Mouse (Mus musculus) gonadal fat pad, adult 2 months (tissue): ENCODE data around the gene Xab2. TPM values are rescaled to one million over a fixed set of nuclear protein-coding genes. Genes with fewer than 3 reads are reported as not detected.
"Not testable (repeated sequence)": the region's sequence is repeated elsewhere in the genome, so short reads cannot be mapped to it uniquely, and the experiment has no call there.

Experiments used
- DNase-seq: peaks from one replicate; pipeline ENCODE4 v3.0.0-alpha.2; 2012; ENCODE audit warnings: low read depth
- polyA plus RNA-seq: library from polyadenylated mRNA; depleted of rRNA; stranded (reverse); fragments of >200 nt; gene quantifications from 2 replicates; pipeline ENCODE4 v1.2.3, GENCODE M21; 2012

The Xab2 gene
- polyA plus RNA-seq, 1 experiment = 65.8 TPM

DNA sequence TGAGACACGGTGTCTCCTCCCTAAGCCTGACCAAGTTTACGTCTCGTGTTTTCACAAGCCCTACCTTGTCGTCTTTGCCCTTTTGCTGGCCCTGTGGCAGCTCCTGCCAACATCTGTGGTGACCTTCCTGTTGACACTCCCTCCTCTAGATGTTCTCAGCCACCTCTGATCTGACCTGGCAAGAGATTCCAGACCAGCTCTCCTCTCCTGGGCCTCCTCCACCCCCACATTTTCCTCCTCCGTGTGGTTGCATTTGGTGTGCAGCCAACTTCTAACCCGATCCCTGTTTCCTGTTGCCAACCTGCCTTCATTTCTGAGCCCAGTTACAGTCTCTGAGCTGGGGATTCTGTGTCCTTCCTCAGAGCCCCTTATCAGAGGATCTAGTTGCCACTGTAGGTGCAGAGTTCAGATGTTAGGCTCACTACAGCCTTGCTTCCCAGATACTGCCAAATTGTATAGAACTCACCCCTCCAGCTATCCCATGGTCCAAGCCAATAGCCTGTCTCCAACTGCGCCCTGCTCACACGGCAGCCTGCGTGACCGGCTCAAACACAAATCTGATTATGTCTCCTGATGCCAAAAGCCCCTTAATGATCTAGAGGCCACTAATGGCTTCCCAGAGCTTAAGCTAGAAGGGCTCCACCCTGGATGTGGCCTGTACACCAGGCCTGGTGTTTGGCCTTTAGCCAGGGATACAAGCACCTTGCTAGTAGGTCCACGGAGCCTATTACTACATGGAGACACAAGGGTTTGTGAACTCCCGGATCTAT is 11.9 kb downstream of the Xab2 start:
- peak; percentile 84 for DNase-seq

DNA sequence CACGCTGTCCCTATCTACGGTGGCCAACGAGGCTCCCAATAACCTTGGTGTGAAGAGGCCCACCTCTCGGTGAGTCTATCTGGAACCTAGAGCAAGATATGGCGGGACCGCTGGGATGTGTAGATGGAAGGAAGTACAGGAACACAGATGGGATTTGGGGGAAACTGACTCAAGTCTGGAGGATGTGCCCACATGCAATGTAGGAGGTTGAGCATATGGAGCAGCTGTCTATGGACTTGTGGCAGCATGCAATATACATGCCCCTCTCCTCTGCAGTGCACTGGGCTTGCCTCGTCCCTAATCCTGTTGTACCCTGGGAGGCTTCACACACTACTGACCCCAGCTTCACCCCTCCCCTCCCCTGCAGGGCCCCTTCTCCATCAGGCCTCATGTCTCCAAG is 13.3 kb downstream of the Xab2 start:
- no peak for DNase-seq

DNA sequence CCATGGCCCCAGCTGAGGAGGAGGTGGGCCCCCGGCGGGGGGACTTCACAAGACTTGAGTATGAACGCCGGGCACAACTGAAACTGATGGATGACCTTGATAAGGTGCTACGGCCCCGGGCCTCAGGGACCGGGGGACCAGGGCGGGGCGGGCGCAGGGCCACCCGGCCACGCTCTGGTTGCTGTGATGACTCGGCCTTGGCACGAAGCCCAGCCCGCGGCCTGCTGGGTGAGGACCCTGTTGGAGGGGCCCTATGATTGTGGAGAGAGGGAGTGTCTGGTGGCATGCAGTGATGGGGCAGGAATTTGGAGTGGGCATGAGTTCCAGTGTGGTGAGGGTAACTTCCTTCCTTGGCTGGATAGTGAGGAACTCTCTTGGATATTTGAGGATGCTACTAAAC is 14.5 kb downstream of the Xab2 start:
- DNase-seq = no peak

DNA sequence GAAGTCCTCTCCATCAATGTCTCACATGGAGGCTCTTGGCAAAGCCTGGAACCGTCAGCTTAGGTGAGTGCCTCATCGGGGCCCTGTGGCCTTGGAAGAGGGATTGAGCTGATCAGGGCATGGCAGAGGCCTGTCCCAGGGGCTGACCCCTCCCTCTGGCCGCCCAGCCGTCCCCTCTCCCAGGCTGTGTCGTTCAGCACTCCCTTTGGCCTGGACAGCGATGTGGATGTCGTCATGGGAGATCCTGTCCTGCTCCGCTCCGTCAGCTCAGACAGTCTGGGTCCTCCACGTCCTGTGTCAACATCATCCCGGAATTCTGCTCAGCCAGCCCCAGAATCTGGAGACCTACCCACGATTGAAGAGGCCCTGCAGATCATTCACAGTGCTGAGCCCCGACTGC is 17.7 kb downstream of the Xab2 start:
- no peak for DNase-seq

DNA sequence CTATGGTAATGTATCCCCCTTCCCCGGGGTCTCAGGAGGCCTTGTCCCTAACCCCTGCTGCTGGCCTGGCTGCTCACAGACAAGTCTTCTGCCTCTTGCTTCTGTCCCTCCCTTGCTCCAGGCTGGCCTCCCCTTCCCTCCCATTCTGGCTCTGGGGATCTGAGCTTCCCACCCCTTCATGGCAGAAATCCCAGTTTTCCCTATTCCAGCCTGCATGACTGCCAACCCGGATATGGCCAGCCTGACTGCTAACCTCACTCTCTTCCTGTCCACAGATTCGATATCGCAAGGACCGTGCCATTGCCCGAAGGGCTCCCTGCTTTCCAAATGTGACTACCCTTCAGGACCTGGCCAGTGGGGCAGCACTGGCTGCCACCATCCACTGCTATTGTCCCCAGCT is 20.7 kb downstream of the Xab2 start:
- no peak for DNase-seq

DNA sequence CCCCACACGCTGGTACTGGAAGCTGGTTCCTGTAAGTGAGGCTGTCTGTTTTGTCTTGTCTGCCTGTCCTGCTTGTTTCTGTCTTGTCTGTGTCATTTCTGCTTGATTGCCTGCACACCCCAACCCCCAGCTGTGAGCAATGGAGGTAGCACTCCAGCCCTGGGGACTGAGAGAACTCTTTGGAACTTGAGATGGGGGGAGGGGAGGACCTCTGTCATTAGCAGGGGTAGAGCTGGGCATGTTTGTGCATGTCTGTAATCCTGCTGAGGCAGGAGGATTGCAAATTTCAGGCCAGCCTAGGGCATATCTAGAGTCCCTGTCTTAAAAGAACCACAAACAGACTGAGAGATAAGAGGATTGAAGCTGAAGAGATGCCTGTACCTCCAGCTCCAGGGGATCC is 21.9 kb downstream of the Xab2 start:
- no peak for DNase-seq

DNA sequence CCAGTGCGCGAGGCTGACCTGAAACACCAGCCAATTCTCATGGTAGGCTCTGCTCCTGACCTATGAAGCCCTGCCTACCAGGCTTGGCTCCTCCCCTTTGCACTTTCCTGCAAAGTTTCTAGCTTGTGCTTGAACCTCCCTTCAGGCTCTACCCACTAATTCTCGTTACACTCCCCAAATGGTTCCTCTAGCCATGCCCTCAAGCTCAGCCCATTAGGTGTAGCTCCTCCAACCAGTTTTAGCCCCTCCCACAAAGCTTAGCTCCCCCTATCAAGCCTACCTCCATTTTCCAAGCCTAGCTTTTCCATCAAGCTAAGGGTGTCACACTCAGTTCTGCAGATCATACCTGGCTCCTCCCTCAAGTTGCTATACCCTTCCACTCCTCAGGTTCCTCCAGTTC is 23.1 kb downstream of the Xab2 start:
- DNase-seq = no peak

DNA sequence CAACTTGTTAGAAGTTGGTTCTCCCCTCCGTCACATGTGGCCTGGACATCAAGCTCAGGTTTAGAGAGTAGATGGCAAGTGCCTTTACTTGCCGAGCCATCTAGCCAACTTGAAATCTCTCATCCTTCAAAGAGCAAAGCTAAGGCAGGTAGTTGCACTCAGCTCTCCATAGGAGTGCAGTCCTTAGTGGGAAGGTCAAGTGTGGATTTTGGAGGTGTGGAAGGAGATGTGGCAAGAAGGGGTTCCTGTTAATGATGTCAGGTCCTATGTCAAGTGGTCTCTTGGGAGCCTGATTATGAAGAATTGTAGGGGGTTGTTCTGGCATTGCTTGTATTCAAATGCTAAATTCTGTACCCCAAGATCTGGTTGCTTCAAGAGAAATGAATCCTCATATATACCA is 26.6 kb downstream of the Xab2 start:
- no peak for DNase-seq

DNA sequence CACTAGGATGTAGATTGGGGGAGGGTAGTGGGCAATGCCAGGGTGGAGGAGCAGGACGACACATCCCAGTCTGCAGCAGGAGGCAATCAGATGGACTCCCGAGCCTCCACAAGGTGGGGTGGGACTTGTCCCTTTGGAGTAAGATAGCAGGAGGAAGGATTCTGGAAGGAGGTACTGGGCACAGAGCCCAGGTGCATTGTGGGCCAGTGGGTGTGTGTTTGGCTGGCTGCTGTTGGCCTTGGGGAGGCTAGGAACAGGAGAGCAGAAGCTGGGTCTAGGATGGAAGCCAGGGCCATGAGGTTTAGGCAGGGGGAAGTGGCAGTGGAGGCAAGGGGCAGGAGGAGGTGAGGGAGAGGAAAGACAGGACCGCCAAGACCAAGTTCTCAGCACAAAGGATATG is 27.6 kb downstream of the Xab2 start:
- DNase-seq = no peak

DNA sequence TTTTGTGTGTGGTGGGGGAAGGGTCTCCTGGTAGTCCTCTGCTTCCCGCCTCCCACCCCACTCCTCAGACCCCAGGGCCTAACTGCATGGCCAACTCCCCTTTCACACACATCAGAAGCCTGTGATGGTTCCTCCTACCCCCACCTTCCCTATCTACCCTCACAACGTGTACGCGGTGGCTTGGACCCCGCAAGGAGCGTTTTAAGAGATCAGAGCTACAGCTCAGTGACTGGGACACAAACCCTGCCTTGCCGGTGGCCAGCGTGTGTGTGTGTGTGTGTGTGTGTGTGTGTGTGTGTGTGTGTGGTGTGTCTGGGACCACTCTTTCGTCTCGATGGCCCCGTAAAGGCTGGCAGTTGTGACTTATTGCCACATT is 32.9 kb downstream of the Xab2 start:
- no peak for DNase-seq

DNA sequence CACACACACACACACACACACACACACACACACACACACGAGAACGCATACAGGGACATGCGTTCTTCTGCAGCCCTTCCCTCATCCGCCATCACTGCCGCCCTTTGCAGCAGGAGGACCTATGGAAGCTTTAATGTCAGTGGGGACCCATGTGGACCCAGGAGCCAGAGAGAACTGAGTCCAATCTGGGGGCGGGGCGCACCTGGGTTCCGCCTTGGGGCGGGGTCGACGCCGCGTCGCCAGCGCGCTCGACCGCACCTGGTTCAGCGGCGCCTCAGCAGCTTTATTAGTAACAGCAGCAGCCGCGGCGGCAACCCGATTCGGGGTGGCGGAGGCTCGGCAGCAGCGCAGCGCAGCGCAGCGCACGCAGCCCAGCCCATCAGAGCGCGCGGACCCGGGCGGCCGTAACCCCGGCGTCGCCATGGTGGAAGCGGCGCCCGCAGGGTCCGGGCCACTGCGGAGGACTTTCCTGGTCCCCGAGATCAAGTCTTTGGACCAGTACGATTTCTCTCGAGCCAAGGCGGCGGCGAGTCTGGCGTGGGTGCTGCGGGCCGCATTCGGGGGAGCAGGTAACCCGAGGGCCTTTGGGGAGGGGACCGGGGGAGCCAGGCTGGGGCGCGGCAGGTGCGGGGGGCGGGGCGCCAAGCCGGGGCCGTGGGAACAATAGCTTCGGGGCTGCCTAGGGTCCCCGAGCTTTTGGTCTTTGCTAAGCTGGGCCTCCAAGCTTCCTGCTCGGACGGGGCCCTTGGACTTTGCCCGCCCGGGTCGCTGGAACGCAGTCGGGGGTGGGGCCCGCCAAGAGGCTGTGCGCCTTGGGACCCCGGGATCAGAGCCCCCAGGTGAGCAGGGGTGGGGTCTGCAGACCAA is 33.5 kb downstream of the Xab2 start:
- DNase-seq = no peak

DNA sequence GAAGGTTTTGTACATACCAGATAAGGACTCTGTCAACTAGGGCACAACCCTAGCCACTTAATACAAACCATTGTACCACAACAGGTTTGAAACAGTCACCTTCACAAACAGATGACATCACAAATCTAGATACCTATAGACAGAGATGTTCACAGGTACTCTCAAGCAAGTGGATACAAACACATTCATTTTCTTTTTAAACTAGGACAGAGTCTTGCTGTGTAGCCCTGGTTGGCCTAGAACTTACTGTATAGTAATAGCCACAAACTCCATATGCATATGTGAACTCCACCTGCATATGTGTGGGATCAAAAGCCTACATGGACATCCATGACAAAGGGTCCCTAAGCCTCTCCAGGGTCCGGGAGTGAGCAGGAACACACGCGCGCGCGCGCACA is 34.1 kb downstream of the Xab2 start, which contains the start of gene Camsap3:
Gene Camsap3, plus strand, starts transcription at position 301 of the 398 bp plus-strand sequence.
- DNase-seq = no peak

DNA sequence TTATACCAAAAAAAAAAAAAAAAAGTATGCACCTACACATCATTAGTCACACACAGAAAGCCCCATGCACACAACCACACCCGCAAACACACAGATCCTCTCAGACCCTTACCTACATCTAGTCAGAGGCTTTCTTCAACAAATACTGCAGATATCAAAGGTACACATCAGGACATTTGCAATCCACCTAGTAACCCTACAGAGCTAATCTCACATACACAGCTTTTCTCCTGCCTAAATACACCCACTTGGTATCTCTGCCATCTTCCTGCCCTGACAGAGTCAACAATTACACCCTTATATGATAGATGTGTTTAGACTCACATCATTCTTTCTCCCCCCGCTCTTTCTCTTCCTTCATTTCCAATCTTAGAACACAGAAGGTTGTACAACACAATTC is 34.7 kb downstream of the Xab2 start:
- DNase-seq = no peak

DNA sequence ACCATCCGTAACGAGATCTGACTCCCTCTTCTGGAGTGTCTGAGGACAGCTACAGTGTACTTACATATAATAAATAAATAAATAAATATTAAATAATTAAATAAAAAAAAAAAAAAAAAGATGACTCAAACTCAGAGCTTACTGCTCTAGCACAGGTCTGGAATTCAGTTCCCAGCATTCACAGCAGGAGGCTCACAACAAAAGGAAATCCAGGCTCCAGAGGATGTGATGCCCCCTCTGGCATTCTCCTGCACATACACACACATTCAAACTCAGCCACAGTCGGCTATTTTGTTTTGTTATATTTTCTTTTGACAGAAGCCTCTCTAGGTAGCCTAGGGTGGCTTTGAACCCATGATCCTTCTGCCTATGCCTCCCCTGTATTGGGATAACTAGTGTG is 39.2 kb downstream of the Xab2 start:
- DNase-seq = not testable (repeated sequence)

DNA sequence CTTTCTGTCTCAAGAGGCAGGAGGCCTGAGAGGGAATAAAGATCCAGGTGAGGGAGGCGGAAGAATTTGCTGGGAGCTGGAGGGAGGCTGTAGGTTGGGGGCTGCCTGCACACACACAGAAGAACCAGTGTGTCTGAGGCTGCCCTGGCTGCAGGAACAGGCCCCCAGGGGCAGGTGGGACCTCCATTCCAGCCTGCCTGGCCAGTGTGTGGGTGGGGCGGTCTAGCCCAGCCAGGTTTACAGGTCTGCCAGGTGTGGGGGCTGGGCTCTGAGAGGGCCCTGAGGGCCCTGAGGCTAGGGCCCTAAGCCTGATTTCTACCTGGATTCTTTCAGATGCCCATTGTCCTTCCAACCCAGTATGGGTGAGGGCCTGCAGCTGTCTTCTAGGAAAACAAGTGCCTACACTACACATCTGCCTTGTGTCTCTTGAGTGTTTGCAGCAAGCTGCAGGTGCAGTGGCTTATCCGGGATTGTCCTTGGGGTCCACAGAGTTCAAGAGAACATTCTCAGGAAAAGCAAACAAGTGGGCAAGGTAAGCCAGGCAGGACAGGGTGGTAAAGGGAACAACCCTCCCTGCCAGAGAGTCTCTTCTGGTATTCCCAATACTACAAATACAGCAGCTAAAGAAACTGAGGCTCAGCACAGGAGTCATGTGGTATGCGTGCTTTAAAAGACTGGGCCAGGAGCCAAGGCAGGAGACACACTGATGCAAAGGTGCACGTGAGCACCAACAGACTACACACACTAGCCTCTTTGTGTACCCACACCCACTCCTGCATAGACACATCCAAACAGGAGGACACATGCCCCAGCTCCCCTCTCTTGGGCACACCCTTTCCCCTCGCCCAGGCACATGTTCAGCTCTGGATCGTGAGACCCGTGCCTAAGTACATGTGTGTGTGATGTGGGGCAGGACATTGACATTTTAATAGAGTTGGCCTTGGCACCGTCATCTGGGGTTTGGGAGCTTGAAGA is 41.4 kb downstream of the Xab2 start:
- DNase-seq = peak; percentile 41

DNA sequence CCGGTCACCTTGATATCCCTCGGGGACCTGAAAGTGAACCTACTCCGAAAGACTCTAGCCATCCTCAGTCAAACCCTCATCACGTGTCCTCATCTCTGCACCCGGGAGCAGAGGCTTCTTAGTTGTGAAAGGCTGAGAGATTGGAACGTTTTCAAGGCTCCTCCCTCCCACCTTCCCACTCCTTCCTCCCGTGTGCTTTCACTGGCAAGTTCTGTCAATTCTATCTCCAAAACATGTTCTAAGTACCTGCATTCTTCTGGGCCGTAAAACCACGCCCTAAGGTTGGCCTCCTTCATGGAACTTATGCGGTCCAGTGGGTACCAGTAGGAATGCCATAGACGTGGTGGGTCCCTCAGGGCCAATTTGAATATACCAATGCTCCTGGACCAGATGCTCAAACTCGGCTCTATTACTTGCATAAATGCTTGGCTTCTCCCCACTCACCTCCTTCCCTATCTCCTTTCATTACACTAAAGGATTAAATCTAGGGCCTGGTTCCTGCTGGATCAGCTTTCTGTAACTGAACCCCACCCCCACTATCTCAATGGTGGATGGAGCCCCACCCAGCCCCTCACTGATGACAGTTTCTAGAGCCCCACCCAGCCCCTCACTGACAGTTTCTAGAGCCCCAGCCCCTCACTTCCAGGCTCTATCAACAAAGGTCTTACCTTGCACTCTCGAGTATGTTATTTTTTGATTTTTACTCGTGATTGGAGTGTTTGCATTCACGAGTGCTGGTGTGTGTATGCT is 44.7 kb downstream of the Xab2 start:
- peak; percentile 58 for DNase-seq

DNA sequence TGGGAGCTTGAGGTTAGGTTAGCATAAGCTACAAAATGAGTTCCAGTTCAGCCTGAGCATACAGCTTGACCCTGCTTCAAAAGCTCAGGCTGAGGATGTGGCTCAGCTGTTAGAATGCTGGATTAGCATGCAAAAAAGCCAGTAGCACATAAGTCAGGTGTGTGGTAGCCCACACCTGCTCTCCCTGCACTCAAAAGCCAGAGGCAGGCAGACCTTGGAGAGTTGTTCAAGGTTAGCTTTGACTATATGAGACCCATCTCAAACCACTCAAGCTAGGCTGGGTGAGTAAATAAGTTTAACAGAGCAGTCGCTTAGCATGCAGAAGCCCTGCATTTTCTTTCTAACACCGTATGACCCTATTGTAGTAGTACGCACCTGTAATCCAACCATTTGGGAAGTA is 46.6 kb downstream of the Xab2 start:
- DNase-seq = no peak

DNA sequence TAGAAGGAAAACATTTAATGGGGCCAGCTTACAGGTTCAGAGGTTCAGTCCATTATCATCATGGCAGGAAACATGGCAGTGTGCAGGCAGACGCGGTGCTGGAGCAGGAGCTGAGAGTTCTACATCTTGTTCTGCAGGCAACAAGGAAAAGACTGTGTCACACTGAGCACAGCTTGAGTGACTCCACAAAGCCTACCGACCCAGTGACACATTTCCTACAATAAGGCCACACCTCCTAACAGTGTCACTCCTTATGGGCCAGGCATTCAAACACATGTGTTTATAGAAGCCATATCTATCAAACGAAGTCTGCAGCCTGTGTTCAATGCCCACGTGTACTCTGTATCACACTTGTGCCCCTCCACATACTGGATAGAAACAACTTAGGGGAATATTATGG is 51.3 kb downstream of the Xab2 start:
- DNase-seq = no peak

DNA sequence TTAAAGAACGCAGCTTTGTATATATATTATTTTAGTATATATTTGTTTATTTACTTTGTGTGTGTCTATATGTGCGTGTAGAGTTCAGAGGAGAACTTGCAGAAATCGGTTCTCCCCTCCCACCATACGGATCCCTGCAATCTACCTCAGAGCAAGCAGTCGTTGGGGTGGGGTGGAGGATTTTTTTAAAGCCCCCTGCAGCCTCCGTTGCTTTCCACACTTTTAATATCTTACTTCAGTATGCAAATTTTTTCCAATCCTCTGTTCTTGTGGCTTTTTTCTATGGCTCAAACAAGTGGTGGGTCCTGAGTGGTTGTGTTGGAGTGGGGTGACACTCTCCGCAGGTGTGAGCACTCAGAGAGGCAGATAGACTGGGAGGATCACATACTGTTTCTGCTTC is 52.7 kb downstream of the Xab2 start:
- DNase-seq = no peak

DNA sequence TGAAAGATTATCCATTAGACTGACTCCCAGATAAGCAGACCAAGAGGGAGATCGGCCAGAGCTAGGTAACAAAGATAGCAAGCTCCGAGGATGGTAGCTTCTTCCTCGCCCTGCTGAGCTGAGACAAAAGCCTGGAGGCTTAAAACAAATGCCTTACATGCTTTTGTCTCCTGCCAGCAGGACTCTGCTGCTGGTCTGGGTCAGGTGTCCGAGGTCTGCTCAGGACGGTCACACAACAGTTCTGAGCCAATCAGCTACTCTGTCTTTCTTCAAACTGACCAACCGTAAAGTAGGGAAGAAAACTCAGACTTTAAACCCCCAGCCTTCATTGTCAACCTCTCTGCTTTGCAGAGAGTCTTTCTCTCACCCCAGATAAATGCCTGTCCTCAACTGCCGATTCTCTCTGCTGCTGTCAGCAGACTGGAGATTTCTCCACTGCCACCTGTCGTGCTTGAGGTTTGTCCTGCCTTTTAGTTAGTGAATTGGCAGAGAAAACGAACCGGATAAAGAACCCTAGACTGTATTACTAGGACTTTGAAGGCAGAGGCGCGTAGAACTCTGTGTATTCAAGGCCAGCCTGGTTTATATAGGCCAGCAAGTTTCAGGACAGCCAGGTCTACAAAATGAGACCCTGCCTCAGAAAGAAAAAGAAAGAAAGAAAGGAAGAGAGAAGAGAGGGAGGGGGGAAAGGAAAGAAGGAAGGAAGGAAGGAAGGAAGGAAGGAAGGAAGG is 53.3 kb downstream of the Xab2 start, which contains the start of gene C330021F23Rik:
Gene C330021F23Rik, plus strand, starts transcription at position 350 of the 731 bp plus-strand sequence.
- no peak for DNase-seq
